Comparison of ENCODE assay signal across 8 mouse cellular contexts in the genomic region with DNA sequence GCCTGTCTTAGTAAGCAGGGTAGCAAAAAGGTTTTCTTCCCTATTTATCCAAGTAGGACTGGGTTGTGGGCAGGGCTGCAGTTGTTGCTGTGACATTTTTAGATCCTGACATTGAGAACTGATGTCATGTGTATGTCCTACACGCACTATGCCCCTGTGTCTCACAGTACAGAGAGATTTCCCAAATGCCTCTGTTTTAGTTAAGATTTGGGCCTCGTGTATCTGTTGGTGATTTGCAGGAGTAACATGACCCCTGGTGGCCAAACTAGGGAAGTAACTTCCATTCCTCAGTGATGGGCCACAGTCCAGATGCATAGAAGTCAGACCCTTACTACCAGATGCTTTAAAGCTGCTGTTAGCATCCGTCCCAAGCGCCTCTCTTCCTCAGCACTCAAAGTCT. TPM values are rescaled to one million over a fixed set of nuclear protein-coding genes. Genes with fewer than 3 reads are reported as not detected.
DNase-seq lines count a peak whose midpoint lies in the region; ATAC-seq lines count a peak whose summit lies in the region.

No protein-coding gene starts in this region.

- H3K4me1 ChIP-seq in heart, embryonic 13.5 days, result peaks cover 26% of the 10 kb centered on the region
- H3K4me1 ChIP-seq in stomach, embryonic 14.5 days (ENCODE audit: control insufficient read depth, insufficient read depth, low read length), result peaks cover 9% of the 10 kb centered on the region

- WGBS in heart, embryonic 13.5 days, result 4% methylated on average over 4 of the region's 4 CpGs
- 3% methylated on average over 4 of the region's 4 CpGs for WGBS in stomach, embryonic 14.5 days

- no peak for ATAC-seq in heart, embryonic 13.5 days (ENCODE audit: extremely low read depth, insufficient number of reproducible peaks, low FRiP score, low TSS enrichment)
- peak; percentile 10; the same call in 1 of the 2 replicates for ATAC-seq in stomach, embryonic 14.5 days (ENCODE audit: insufficient number of reproducible peaks, insufficient read depth, low FRiP score, low read depth)

- 0 out of 2 replicates have a peak overlapping the region, but pooled peaks have one; percentile 17 for H3K9ac ChIP-seq in heart, embryonic 13.5 days
- H3K9ac ChIP-seq in stomach, embryonic 14.5 days (replicated peaks; ENCODE audit: low read depth, low read length), result no peak overlapping the region

- no peaks in the 10 kb centered on the region; the same call in 1 of the 2 replicates for H3K27me3 ChIP-seq in heart, embryonic 13.5 days (replicated peaks)
- 0 out of 2 replicates have a peak, but pooled peaks cover 2% of the 10 kb centered on the region for H3K27me3 ChIP-seq in stomach, embryonic 14.5 days (ENCODE audit: control insufficient read depth, insufficient read depth, low read length)

- H3K4me2 ChIP-seq in heart, embryonic 13.5 days, result no peak overlapping the region
- no peak overlapping the region for H3K4me2 ChIP-seq in stomach, embryonic 14.5 days (replicated peaks; ENCODE audit: low read depth, low read length)

- H3K27ac ChIP-seq in heart, embryonic 13.5 days (replicated peaks), result no peak overlapping the region
- H3K27ac ChIP-seq in stomach, embryonic 14.5 days (ENCODE audit: low read length), result no peak overlapping the region

- no peak overlapping the region for H3K4me3 ChIP-seq in heart, embryonic 13.5 days
- no peak overlapping the region for H3K4me3 ChIP-seq in stomach, embryonic 14.5 days (ENCODE audit: low read depth, low read length)

- DNase-seq in left cerebral cortex, adult 18-20 months (ENCODE audit: low spot score in 2 of 2), result peak; percentile 57 to 64
- DNase-seq in left cerebral cortex, adult 8-10 months (ENCODE audit: low spot score in 2 of 2), result no peak
- peak; percentile 92 for DNase-seq in NIH3T3 (ENCODE audit: low read depth)
- peak; percentile 85 for DNase-seq in embryo, embryonic 11 days
- DNase-seq in kidney, postnatal 4 days, result peak; percentile 65 to 76
- DNase-seq in lung, postnatal 14 days, result peak; percentile 67

- H3K36me3 ChIP-seq in heart, embryonic 13.5 days, result no peaks in the 10 kb centered on the region
- H3K36me3 ChIP-seq in stomach, embryonic 14.5 days (ENCODE audit: control insufficient read depth, insufficient read depth, low read length), result no peaks in the 10 kb centered on the region

- H3K9me3 ChIP-seq in heart, embryonic 13.5 days, result no peaks in the 10 kb centered on the region
- H3K9me3 ChIP-seq in stomach, embryonic 14.5 days (ENCODE audit: control insufficient read depth, low read depth, low read length), result no peaks in the 10 kb centered on the region

RNA-seq across cellular contexts. Expression of gene Chd4, which starts 11.4 kb away (rescaled TPM):
- total RNA-seq in left cerebral cortex, adult 18-20 months (2021), result 100 to 1,000 TPM; 147 to 150 TPM
- 100 to 1,000 TPM; 161 to 176 (median 173) TPM for total RNA-seq in left cerebral cortex, adult 8-10 months (2022)
- polyA plus RNA-seq in heart, embryonic 13.5 days (2015; fragmentation: Nextera tagmentation; extraction: Ambion mirVana), result 57.5 and 67.0 TPM in 2 replicates
- polyA plus RNA-seq in stomach, embryonic 14.5 days (2014; fragmentation: Nextera tagmentation; extraction: Ambion mirVana), result 70.9 and 78.7 TPM in 2 replicates

RNA-seq across cellular contexts. Expression of gene Lpar5, which starts 16.7 kb away (rescaled TPM):
- total RNA-seq in left cerebral cortex, adult 18-20 months (2021), result under 1 TPM; 0.58 to 0.68 TPM
- 1 to 10 TPM in 2 of 4 experiments, under 1 TPM in 2; 0.44 to 1.9 (median 0.82) TPM for total RNA-seq in left cerebral cortex, adult 8-10 months (2022)
- polyA plus RNA-seq in heart, embryonic 13.5 days (2015; fragmentation: Nextera tagmentation; extraction: Ambion mirVana), result 0.24 and 0.63 TPM in 2 replicates
- 1.2 and 2.1 TPM in 2 replicates for polyA plus RNA-seq in stomach, embryonic 14.5 days (2014; fragmentation: Nextera tagmentation; extraction: Ambion mirVana)

RNA-seq across cellular contexts. Expression of gene Acrbp, which starts 34.9 kb away (rescaled TPM):
- 10 to 100 TPM; 11.2 to 14.5 TPM for total RNA-seq in left cerebral cortex, adult 18-20 months (2021)
- total RNA-seq in left cerebral cortex, adult 8-10 months (2022), result 10 to 100 TPM in 2 of 4 experiments, 1 to 10 TPM in 2; 8.6 to 12.1 (median 10.1) TPM
- 5.4 and 6.6 TPM in 2 replicates for polyA plus RNA-seq in heart, embryonic 13.5 days (2015; fragmentation: Nextera tagmentation; extraction: Ambion mirVana)
- polyA plus RNA-seq in stomach, embryonic 14.5 days (2014; fragmentation: Nextera tagmentation; extraction: Ambion mirVana), result 15.8 and 18.6 TPM in 2 replicates

RNA-seq across cellular contexts. Expression of gene Ing4, which starts 44.9 kb away (rescaled TPM):
- total RNA-seq in left cerebral cortex, adult 18-20 months (2021), result 10 to 100 TPM; 50.7 to 51.1 TPM
- 10 to 100 TPM; 52.5 to 59.2 (median 54.2) TPM for total RNA-seq in left cerebral cortex, adult 8-10 months (2022)
- polyA plus RNA-seq in heart, embryonic 13.5 days (2015; fragmentation: Nextera tagmentation; extraction: Ambion mirVana), result 78.2 and 91.2 TPM in 2 replicates
- polyA plus RNA-seq in stomach, embryonic 14.5 days (2014; fragmentation: Nextera tagmentation; extraction: Ambion mirVana), result 118 and 119 TPM in 2 replicates

RNA-seq across cellular contexts. Expression of gene Nop2, which starts 47.3 kb away (rescaled TPM):
- 10 to 100 TPM; 30.2 to 30.5 TPM for total RNA-seq in left cerebral cortex, adult 18-20 months (2021)
- 10 to 100 TPM; 25.4 to 28.2 (median 27.2) TPM for total RNA-seq in left cerebral cortex, adult 8-10 months (2022)
- 42.7 and 48.1 TPM in 2 replicates for polyA plus RNA-seq in heart, embryonic 13.5 days (2015; fragmentation: Nextera tagmentation; extraction: Ambion mirVana)
- 52.3 and 55.4 TPM in 2 replicates for polyA plus RNA-seq in stomach, embryonic 14.5 days (2014; fragmentation: Nextera tagmentation; extraction: Ambion mirVana)

Comparison
In these comparisons a context has a peak if more than half of its experiments do, and no peak if none do; other contexts are left out.
1. DNase-seq: peak in left cerebral cortex, adult 18-20 months (2 of 2), NIH3T3 (single experiment), embryo, embryonic 11 days (single experiment), kidney, postnatal 4 days (2 of 2) and lung, postnatal 14 days (single experiment); none in left cerebral cortex, adult 8-10 months (0 of 2).